Mouse (Mus musculus) kidney, postnatal 10 days (tissue): ENCODE results near the gene Zfp648.

Source experiments
- DNase-seq: peaks from one replicate; pipeline ENCODE4 v3.0.0; 2021; ENCODE audit warnings: mixed read lengths

The Zfp648 gene

DNA sequence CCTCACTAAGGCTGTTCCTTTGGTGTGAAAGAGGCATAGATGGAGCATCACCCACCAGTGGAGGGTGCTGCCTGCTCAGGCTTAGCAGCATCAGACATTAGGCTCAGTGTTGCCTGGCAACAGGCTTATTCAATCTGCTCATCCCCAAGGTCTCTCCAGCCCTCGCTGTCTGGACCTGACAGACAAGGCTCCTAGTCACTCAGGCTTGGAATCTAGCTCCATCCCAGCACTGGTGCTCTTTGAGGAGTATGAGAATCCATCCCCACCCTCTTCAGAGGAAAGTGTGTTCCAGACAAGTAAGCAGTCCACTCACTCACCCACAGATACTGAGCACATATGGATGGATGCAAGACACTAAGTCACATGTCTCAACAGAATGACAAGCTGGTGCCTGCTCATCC is 22.8 kb downstream of the Zfp648 start:
- no peak for DNase-seq

DNA sequence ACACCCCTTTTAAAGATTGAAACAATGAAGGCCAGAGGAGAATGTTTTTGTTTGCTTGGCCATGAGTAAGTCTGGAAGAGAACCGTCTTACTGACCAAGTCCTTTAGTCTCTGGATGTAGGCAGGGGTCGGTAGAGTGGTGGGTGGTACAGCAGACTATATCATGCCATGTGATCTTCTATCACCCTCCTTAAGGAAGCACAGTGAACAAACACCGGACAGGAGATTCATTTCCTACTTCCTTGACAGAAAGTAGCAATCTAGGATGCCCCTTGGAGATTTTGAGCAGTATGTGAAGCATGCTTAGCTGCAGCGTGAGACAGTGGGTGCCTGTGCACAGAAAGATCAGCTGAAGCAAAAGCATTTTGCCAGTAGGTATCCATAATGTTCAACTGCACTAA is 31.6 kb downstream of the Zfp648 start:
- DNase-seq, result no peak

DNA sequence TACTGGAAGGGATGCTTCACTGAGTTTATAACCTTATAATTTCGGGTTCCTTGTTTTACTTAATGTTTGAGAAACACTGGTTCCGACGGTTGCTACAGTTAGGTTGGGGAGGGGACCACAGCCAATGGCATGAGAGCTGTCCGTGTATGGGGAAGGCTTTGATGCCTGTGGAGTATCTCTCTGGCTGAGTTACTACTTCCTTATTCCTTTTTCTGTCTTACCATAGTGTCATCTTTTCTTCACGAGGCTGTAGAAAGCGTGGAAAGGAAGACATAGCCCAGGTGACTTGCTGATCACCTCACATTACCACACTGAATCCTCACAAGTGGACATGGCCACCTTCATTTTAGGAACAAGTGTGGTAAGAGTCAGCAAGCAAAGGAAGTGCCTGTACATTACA is 32.0 kb downstream of the Zfp648 start:
- no peak for DNase-seq

DNA sequence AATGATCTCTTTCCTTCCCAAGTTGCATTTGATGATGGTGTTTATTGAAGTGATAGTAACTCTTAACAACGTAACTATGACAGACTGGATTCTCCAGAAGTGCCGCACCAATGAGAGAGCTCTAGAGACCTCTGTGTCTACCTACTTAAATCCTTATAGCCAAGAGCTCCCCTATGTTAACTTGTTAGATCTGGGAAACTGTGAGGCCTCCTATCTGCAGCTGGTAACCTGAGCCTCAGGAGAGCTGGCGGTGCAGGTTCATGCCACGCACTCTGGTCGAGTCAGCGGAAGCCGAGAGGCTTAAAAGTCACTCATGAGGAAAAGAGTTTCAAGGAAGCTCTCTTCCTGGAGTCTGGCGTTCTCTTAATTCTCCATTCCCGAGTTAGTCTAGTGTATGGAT is 33.8 kb downstream of the Zfp648 start:
- peak; percentile 7 for DNase-seq

DNA sequence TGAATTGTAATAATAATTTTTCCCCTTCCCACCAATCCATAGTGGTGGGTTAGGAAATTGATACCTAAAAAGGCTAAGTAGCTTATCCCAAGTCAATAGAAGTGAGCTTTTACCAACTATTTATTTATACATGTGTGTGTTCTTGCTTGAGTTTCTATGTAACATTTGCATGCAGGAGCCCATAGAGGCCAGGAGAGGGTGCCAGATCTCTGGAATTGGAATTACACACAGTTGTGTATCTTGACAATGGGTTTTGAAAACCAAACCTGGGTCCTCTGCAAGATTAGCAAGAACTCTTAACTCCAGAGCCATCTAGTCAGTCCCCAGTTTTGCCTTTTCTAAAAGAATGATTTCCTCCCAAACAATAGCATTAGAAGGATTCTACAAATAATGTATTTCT is 37.9 kb downstream of the Zfp648 start:
- DNase-seq, result no peak

DNA sequence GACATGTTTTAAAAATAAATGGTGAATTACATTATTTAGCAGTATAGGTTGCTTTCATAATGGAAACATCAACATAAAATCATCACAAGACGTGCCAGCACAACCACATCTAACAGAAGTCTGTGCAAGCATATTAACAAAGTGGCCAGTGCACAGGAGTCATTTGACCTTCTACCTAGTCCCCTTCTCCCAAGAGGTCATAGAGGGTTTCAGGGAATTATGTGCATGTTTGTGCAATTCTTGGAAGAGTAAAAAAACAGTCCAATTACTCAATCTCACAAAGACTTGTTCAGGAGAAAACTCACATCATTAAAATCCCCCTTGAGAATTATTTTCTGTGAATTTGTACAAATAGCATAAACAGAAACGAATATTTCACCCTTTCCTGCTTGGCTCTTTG is 50.2 kb downstream of the Zfp648 start:
- DNase-seq, result no peak

DNA sequence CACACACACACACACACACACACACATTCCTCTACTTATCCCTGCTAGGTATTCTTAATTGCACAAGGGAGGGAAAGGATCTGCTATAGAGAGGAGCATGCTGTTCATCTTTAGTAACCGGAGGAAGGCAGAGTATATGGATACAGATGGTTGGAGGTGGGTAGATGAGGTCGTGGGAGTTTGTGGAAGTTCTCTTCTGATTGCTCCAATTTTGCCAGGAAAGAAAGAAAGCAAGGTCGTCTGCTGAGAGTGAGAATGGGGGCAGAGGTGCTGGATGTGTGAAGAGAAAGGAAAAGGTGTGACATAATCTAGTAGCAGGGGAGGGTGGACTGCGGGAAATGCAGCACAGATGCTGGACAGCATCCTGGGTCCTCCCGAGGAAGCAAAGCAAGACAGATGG is 51.8 kb downstream of the Zfp648 start:
- no peak for DNase-seq
